Mouse (Mus musculus) embryonic facial prominence, embryonic 15.5 days (tissue): ENCODE results near the gene Gm20388. TPM values are rescaled to one million over a fixed set of nuclear protein-coding genes. Genes with fewer than 3 reads are reported as not detected.

Source experiments
- ATAC-seq: fragments of 200-750 bp; cut with Nextera tagmentation; 2 replicates; pipeline ENCODE4 v1.8.0; 2017; ENCODE audit warnings: low read depth, moderate TSS enrichment; ENCODE audit not compliant: insufficient number of reproducible peaks, low FRiP score, low TSS enrichment
- H3K27ac ChIP-seq: fragments of 300-500 bp; sonication (generic); replicated peaks from 2 replicates; pipeline ENCODE4 v1.5.1; 2015; ENCODE audit warnings: mild to moderate bottlenecking, inconsistent platforms
- H3K27me3 ChIP-seq: fragments of 300-500 bp; sonication (generic); 2 replicates; pipeline ENCODE4 v1.6.1; 2015; ENCODE audit warnings: inconsistent platforms
- H3K36me3 ChIP-seq: fragments of 300-500 bp; sonication (generic); 2 replicates; pipeline ENCODE4 v1.6.1; 2015; ENCODE audit warnings: mild to moderate bottlenecking, inconsistent platforms
- H3K4me1 ChIP-seq: fragments of 300-500 bp; sonication (generic); 2 replicates; pipeline ENCODE4 v1.6.1; 2015; ENCODE audit warnings: inconsistent platforms
- H3K4me2 ChIP-seq: fragments of 300-500 bp; sonication (generic); replicated peaks from 2 replicates; pipeline ENCODE4 v1.6.1; 2015; ENCODE audit warnings: mild to moderate bottlenecking, inconsistent platforms
- H3K4me3 ChIP-seq: fragments of 300-500 bp; sonication (generic); replicated peaks from 2 replicates; pipeline ENCODE4 v1.5.1; 2015; ENCODE audit warnings: mild to moderate bottlenecking, inconsistent platforms
- H3K9ac ChIP-seq: fragments of 300-500 bp; sonication (generic); 2 replicates; pipeline ENCODE4 v1.6.1; 2015; ENCODE audit warnings: inconsistent platforms
- H3K9me3 ChIP-seq: fragments of 300-500 bp; sonication (generic); replicated peaks from 2 replicates; pipeline ENCODE4 v1.6.1; 2016; ENCODE audit warnings: inconsistent platforms
- WGBS: fragments of 180-500 bp; shearing (Covaris S2); methylation state at CpG from one replicate; pipeline ENCODE4 v1.1.7; 2015; 5-methylcytosine and 5-hydroxymethylcytosine counted together
- polyA plus RNA-seq: library from polyadenylated mRNA; unstranded; fragments of >200 nt; fragmentation: Nextera tagmentation; extraction: Ambion mirVana; gene quantifications from 2 replicates; pipeline ENCODE4 v1.2.1, GENCODE M21; 2015

Gene Gm20388
- polyA plus RNA-seq, 1 experiment from 2014 or later: 8.0 TPM

- Histone ChIP-seq H3K4me2 (no peak overlapping the region), H3K36me3 (no peaks in the 10 kb centered on the region), H3K9ac (no peak overlapping the region), H3K9me3 (no peaks in the 10 kb centered on the region), H3K4me1 (peaks cover 83% of the 10 kb centered on the region), H3K27ac (no peak overlapping the region), H3K4me3 (no peak overlapping the region), H3K27me3 (no peaks in the 10 kb centered on the region)
- 59% methylated on average over 14 of the region's 14 CpGs for WGBS
- peak; percentile 35; the same call in 1 of the 2 replicates for ATAC-seq
Measured at GRCm38 (mm10) chr8:120518736-120519534, 608.3 kb downstream of the Gm20388 start.

GRCm38 (mm10) chr8:120520287-120520686, 609.6 kb downstream of the Gm20388 start:
- Histone ChIP-seq H3K36me3 (no peaks in the 10 kb centered on the region), H3K9me3 (no peaks in the 10 kb centered on the region), H3K4me2 (0 out of 2 replicates have a peak overlapping the region, but pooled peaks have one; percentile 8), H3K4me3 (no peak overlapping the region), H3K4me1 (peaks cover 85% of the 10 kb centered on the region), H3K27me3 (no peaks in the 10 kb centered on the region), H3K9ac (no peak overlapping the region), H3K27ac (peak overlapping the region; percentile 49; the same call in 1 of the 2 replicates)
- ATAC-seq: no peak
- WGBS: 59% methylated on average over 15 of the region's 15 CpGs

GRCm38 (mm10) chr8:120520707-120521590, 610.3 kb downstream of the Gm20388 start:
- 0 out of 2 replicates have a peak overlapping the region, but pooled peaks have one; percentile 8 for H3K4me2 ChIP-seq
- 21% methylated on average over 20 of the region's 20 CpGs for WGBS
- no peak overlapping the region for H3K4me3 ChIP-seq
- peaks cover 85% of the 10 kb centered on the region for H3K4me1 ChIP-seq
- no peaks in the 10 kb centered on the region for H3K9me3 ChIP-seq
- peak overlapping the region; percentile 49; the same call in 1 of the 2 replicates for H3K27ac ChIP-seq
- no peaks in the 10 kb centered on the region for H3K36me3 ChIP-seq
- ATAC-seq: peak; percentile 30; the same call in 1 of the 2 replicates
- no peaks in the 10 kb centered on the region for H3K27me3 ChIP-seq
- H3K9ac ChIP-seq: no peak overlapping the region

- peaks cover 85% of the 10 kb centered on the region for H3K4me1 ChIP-seq
- 65% methylated on average over 7 of the region's 7 CpGs for WGBS
- H3K36me3 ChIP-seq: no peaks in the 10 kb centered on the region
- no peak overlapping the region for H3K9ac ChIP-seq
- H3K4me3 ChIP-seq: no peak overlapping the region
- no peak for ATAC-seq
- H3K27ac ChIP-seq: 0 out of 2 replicates have a peak overlapping the region, but pooled peaks have one; percentile 44
- no peak overlapping the region for H3K4me2 ChIP-seq
- H3K9me3 ChIP-seq: no peaks in the 10 kb centered on the region
- H3K27me3 ChIP-seq: no peaks in the 10 kb centered on the region
Measured at GRCm38 (mm10) chr8:120521591-120521965, 610.9 kb downstream of the Gm20388 start.

- H3K9me3 ChIP-seq: no peaks in the 10 kb centered on the region
- no peaks in the 10 kb centered on the region for H3K27me3 ChIP-seq
- no peak for ATAC-seq
- H3K4me3 ChIP-seq: no peak overlapping the region
- 53% methylated on average over 7 of the region's 7 CpGs for WGBS
- no peaks in the 10 kb centered on the region for H3K36me3 ChIP-seq
- H3K9ac ChIP-seq: no peak overlapping the region
- H3K27ac ChIP-seq: no peak overlapping the region
- H3K4me2 ChIP-seq: no peak overlapping the region
- peaks cover 85% of the 10 kb centered on the region for H3K4me1 ChIP-seq
Measured at GRCm38 (mm10) chr8:120523641-120524040, 613.0 kb downstream of the Gm20388 start.

- no peak overlapping the region for H3K4me3 ChIP-seq
- no peak for ATAC-seq
- no peaks in the 10 kb centered on the region for H3K36me3 ChIP-seq
- H3K4me1 ChIP-seq: peaks cover 78% of the 10 kb centered on the region
- no peaks in the 10 kb centered on the region for H3K9me3 ChIP-seq
- no peak overlapping the region for H3K27ac ChIP-seq
- no peak overlapping the region for H3K4me2 ChIP-seq
- H3K9ac ChIP-seq: no peak overlapping the region
- H3K27me3 ChIP-seq: no peaks in the 10 kb centered on the region
- 83% methylated on average over 1 of the region's 1 CpGs for WGBS
Measured at GRCm38 (mm10) chr8:120525135-120525534, 614.5 kb downstream of the Gm20388 start.

GRCm38 (mm10) chr8:120525832-120526231, 615.2 kb downstream of the Gm20388 start:
- Histone ChIP-seq H3K4me1 (peaks cover 71% of the 10 kb centered on the region), H3K9ac (no peak overlapping the region), H3K4me2 (no peak overlapping the region), H3K27me3 (no peaks in the 10 kb centered on the region), H3K27ac (0 out of 2 replicates have a peak overlapping the region, but pooled peaks have one; percentile 11), H3K9me3 (no peaks in the 10 kb centered on the region), H3K4me3 (no peak overlapping the region), H3K36me3 (no peaks in the 10 kb centered on the region)
- peak; percentile 13 for ATAC-seq
- 54% methylated on average over 6 of the region's 6 CpGs for WGBS

GRCm38 (mm10) chr8:120526577-120526976, 615.9 kb downstream of the Gm20388 start:
- no peaks in the 10 kb centered on the region for H3K9me3 ChIP-seq
- no peak overlapping the region for H3K27ac ChIP-seq
- no peaks in the 10 kb centered on the region for H3K36me3 ChIP-seq
- H3K9ac ChIP-seq: no peak overlapping the region
- H3K4me3 ChIP-seq: no peak overlapping the region
- no peaks in the 10 kb centered on the region for H3K27me3 ChIP-seq
- H3K4me2 ChIP-seq: no peak overlapping the region
- ATAC-seq: no peak
- peaks cover 70% of the 10 kb centered on the region for H3K4me1 ChIP-seq
- 39% methylated on average over 4 of the region's 4 CpGs for WGBS

- H3K27ac ChIP-seq: no peak overlapping the region
- no peaks in the 10 kb centered on the region for H3K9me3 ChIP-seq
- no peak overlapping the region for H3K4me2 ChIP-seq
- no peak overlapping the region for H3K9ac ChIP-seq
- H3K36me3 ChIP-seq: no peaks in the 10 kb centered on the region
- WGBS: 32% methylated on average over 3 of the region's 3 CpGs
- H3K4me3 ChIP-seq: no peak overlapping the region
- no peaks in the 10 kb centered on the region for H3K27me3 ChIP-seq
- peaks cover 78% of the 10 kb centered on the region for H3K4me1 ChIP-seq
- no peak for ATAC-seq
Measured at GRCm38 (mm10) chr8:120528332-120528731, 617.7 kb downstream of the Gm20388 start.

GRCm38 (mm10) chr8:120529226-120529625, 618.6 kb downstream of the Gm20388 start:
- no peak overlapping the region for H3K27ac ChIP-seq
- H3K4me3 ChIP-seq: no peak overlapping the region
- H3K9me3 ChIP-seq: no peaks in the 10 kb centered on the region
- WGBS: 56% methylated on average over 7 of the region's 7 CpGs
- H3K4me2 ChIP-seq: no peak overlapping the region
- H3K4me1 ChIP-seq: peaks cover 78% of the 10 kb centered on the region
- no peak overlapping the region for H3K9ac ChIP-seq
- H3K27me3 ChIP-seq: no peaks in the 10 kb centered on the region
- ATAC-seq: no peak
- no peaks in the 10 kb centered on the region for H3K36me3 ChIP-seq

GRCm38 (mm10) chr8:120530954-120531656, 620.5 kb downstream of the Gm20388 start:
- ATAC-seq: no peak
- no peaks in the 10 kb centered on the region for H3K27me3 ChIP-seq
- H3K9ac ChIP-seq: no peak overlapping the region
- H3K4me1 ChIP-seq: peaks cover 84% of the 10 kb centered on the region
- H3K4me2 ChIP-seq: no peak overlapping the region
- H3K36me3 ChIP-seq: no peaks in the 10 kb centered on the region
- 62% methylated on average over 16 of the region's 16 CpGs for WGBS
- H3K4me3 ChIP-seq: no peak overlapping the region
- no peak overlapping the region for H3K27ac ChIP-seq
- H3K9me3 ChIP-seq: no peaks in the 10 kb centered on the region
